Mouse (Mus musculus) C2C12 (cell line): ENCODE data around the gene Pdzrn4.

Experiments
- CEBPB ChIP-seq: IDR thresholded peaks from one replicate; pipeline ENCODE4 v1.6.1; 2011; ENCODE audit warnings: low read depth, mild to moderate bottlenecking, control low read depth, moderate library complexity
- CTCF ChIP-seq: IDR thresholded peaks from one replicate; pipeline ENCODE4 v1.5.1; 2011; ENCODE audit not compliant: control insufficient read depth, insufficient read depth, insufficient read length
- MAX ChIP-seq: IDR thresholded peaks from one replicate; pipeline ENCODE4 v1.6.1; 2011; ENCODE audit warnings: mild to moderate bottlenecking, control low read depth
- MYOG ChIP-seq: IDR thresholded peaks from one replicate; pipeline ENCODE4 v1.6.1; 2011; ENCODE audit not compliant: control insufficient read depth, insufficient read length; ENCODE audit errors: extremely low read depth
- USF1 ChIP-seq: IDR thresholded peaks from one replicate; pipeline ENCODE4 v1.6.1; 2011; ENCODE audit warnings: low read depth, mild to moderate bottlenecking, control low read depth, moderate library complexity

GRCm38 (mm10) chr15:92347426-92347825 is 49.3 kb upstream of the Pdzrn4 start:
- TF ChIP-seq CTCF (no peak), USF1 (no peak), MYOG (no peak), MAX (no peak), CEBPB (no peak)
